Mouse (Mus musculus): ENCODE data around the gene Rftn1. TPM values are rescaled to one million over a fixed set of nuclear protein-coding genes. Genes with fewer than 3 reads are reported as not detected.

Rftn1 gene
- polyA plus RNA-seq, 1 experiment = 67.4 TPM

- H3K27me3 ChIP-seq (ENCODE audit: control insufficient read depth, insufficient read depth, low read length) = no peaks in the 10 kb centered on the region
- WGBS = 84% methylated on average over 11 of the region's 11 CpGs
- H3K36me3 ChIP-seq (ENCODE audit: control insufficient read depth, insufficient read depth, low read length) = peaks cover 16% of the 10 kb centered on the region
- H3K4me1 ChIP-seq (ENCODE audit: control insufficient read depth, insufficient read depth, insufficient read length) = no peaks in the 10 kb centered on the region
- TF ChIP-seq POLR2A (IDR thresholded peaks at IDR 0.05; ENCODE audit: low read depth, low read length) = no peak
- no peak for TF ChIP-seq CTCF (IDR thresholded peaks at IDR 0.05; ENCODE audit: extremely low read depth, insufficient read depth, insufficient read length, insufficient replicate concordance)
- no peak overlapping the region for H3K27ac ChIP-seq (ENCODE audit: insufficient read depth, low read length)
- no peak for DNase-seq (ENCODE audit: low read depth in 1 of 2, low spot score in 2 of 2)
- H3K4me3 ChIP-seq (ENCODE audit: extremely low read depth, insufficient read depth, insufficient read length) = no peak overlapping the region
Measured at GRCm38 (mm10) chr17:49992625-49993603, 197.6 kb downstream of the Rftn1 start.

DNA sequence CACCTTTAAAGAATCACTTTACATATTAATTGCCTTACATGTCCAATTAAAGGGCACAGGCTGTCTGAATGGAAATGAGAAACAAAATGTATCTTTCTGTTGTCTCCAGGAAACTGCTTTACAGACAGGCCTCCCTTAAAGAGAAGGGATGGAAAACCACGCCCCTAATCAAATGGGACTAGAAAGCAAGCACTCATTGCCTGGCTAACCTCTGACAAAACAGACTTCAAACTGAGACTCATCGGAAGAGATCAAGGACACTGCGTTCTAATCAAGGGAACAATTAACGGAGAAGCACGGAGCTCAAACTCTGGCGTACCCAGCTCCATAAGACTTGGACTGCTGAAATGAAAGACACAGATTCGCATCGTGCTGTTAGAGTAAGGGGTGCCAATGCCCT is 200.9 kb downstream of the Rftn1 start:
- H3K4me3 ChIP-seq (ENCODE audit: extremely low read depth, insufficient read depth, insufficient read length) = no peak overlapping the region
- H3K36me3 ChIP-seq (ENCODE audit: control insufficient read depth, insufficient read depth, low read length) = peaks cover 11% of the 10 kb centered on the region
- TF ChIP-seq CTCF (IDR thresholded peaks at IDR 0.05; ENCODE audit: extremely low read depth, insufficient read depth, insufficient read length, insufficient replicate concordance) (no peak), POLR2A (IDR thresholded peaks at IDR 0.05; ENCODE audit: low read depth, low read length) (no peak)
- no peaks in the 10 kb centered on the region for H3K27me3 ChIP-seq (ENCODE audit: control insufficient read depth, insufficient read depth, low read length)
- no peaks in the 10 kb centered on the region for H3K4me1 ChIP-seq (ENCODE audit: control insufficient read depth, insufficient read depth, insufficient read length)
- no peak for DNase-seq (ENCODE audit: low read depth in 1 of 2, low spot score in 2 of 2)
- H3K27ac ChIP-seq (ENCODE audit: insufficient read depth, low read length) = no peak overlapping the region
- 94% methylated on average over 8 of the region's 8 CpGs for WGBS

GRCm38 (mm10) chr17:49987095-49987494 is 203.4 kb downstream of the Rftn1 start:
- no peaks in the 10 kb centered on the region for H3K27me3 ChIP-seq (ENCODE audit: control insufficient read depth, insufficient read depth, low read length)
- no peak overlapping the region for H3K4me3 ChIP-seq (ENCODE audit: extremely low read depth, insufficient read depth, insufficient read length)
- 86% methylated on average over 6 of the region's 6 CpGs for WGBS
- no peak for TF ChIP-seq CTCF (IDR thresholded peaks at IDR 0.05; ENCODE audit: extremely low read depth, insufficient read depth, insufficient read length, insufficient replicate concordance)
- TF ChIP-seq POLR2A (IDR thresholded peaks at IDR 0.05; ENCODE audit: low read depth, low read length) = no peak
- H3K36me3 ChIP-seq (ENCODE audit: control insufficient read depth, insufficient read depth, low read length) = peaks cover 3% of the 10 kb centered on the region; the same call in 1 of the 2 replicates
- no peaks in the 10 kb centered on the region for H3K4me1 ChIP-seq (ENCODE audit: control insufficient read depth, insufficient read depth, insufficient read length)
- DNase-seq (ENCODE audit: low read depth in 1 of 2, low spot score in 2 of 2) = no peak
- no peak overlapping the region for H3K27ac ChIP-seq (ENCODE audit: insufficient read depth, low read length)

GRCm38 (mm10) chr17:49983478-49983877 is 207.0 kb downstream of the Rftn1 start:
- no peaks in the 10 kb centered on the region for H3K4me1 ChIP-seq (ENCODE audit: control insufficient read depth, insufficient read depth, insufficient read length)
- no peak for TF ChIP-seq POLR2A (IDR thresholded peaks at IDR 0.05; ENCODE audit: low read depth, low read length)
- no peak for TF ChIP-seq CTCF (IDR thresholded peaks at IDR 0.05; ENCODE audit: extremely low read depth, insufficient read depth, insufficient read length, insufficient replicate concordance)
- no peaks in the 10 kb centered on the region for H3K27me3 ChIP-seq (ENCODE audit: control insufficient read depth, insufficient read depth, low read length)

GRCm38 (mm10) chr17:49982611-49983390 is 207.7 kb downstream of the Rftn1 start:
- no peak for TF ChIP-seq CTCF (IDR thresholded peaks at IDR 0.05; ENCODE audit: extremely low read depth, insufficient read depth, insufficient read length, insufficient replicate concordance)
- TF ChIP-seq POLR2A (IDR thresholded peaks at IDR 0.05; ENCODE audit: low read depth, low read length) = no peak
- Histone ChIP-seq H3K4me3 (ENCODE audit: extremely low read depth, insufficient read depth, insufficient read length) (no peak overlapping the region), H3K27me3 (ENCODE audit: control insufficient read depth, insufficient read depth, low read length) (no peaks in the 10 kb centered on the region), H3K27ac (ENCODE audit: insufficient read depth, low read length) (no peak overlapping the region), H3K4me1 (ENCODE audit: control insufficient read depth, insufficient read depth, insufficient read length) (no peaks in the 10 kb centered on the region), H3K36me3 (ENCODE audit: control insufficient read depth, insufficient read depth, low read length) (peaks cover 1% of the 10 kb centered on the region; the same call in 1 of the 2 replicates)
- no peak for DNase-seq (ENCODE audit: low read depth in 1 of 2, low spot score in 2 of 2)
- WGBS = 68% methylated on average over 6 of the region's 6 CpGs

More at GRCm38 (mm10) chr17:49983478-49983877, 207.0 kb downstream of the Rftn1 start:
- WGBS = 90% methylated on average over 5 of the region's 5 CpGs
- DNase-seq (ENCODE audit: low read depth in 1 of 2, low spot score in 2 of 2) = no peak
- Histone ChIP-seq H3K36me3 (ENCODE audit: control insufficient read depth, insufficient read depth, low read length) (peaks cover 1% of the 10 kb centered on the region; the same call in 1 of the 2 replicates), H3K27ac (ENCODE audit: insufficient read depth, low read length) (no peak overlapping the region), H3K4me3 (ENCODE audit: extremely low read depth, insufficient read depth, insufficient read length) (no peak overlapping the region)

- H3K4me1 ChIP-seq (ENCODE audit: control insufficient read depth, insufficient read depth, insufficient read length) = no peaks in the 10 kb centered on the region
- DNase-seq (ENCODE audit: low read depth in 1 of 2, low spot score in 2 of 2) = no peak
- 94% methylated on average over 4 of the region's 4 CpGs for WGBS
- no peak overlapping the region for H3K27ac ChIP-seq (ENCODE audit: insufficient read depth, low read length)
- no peaks in the 10 kb centered on the region for H3K36me3 ChIP-seq (ENCODE audit: control insufficient read depth, insufficient read depth, low read length)
- no peak overlapping the region for H3K4me3 ChIP-seq (ENCODE audit: extremely low read depth, insufficient read depth, insufficient read length)
- H3K27me3 ChIP-seq (ENCODE audit: control insufficient read depth, insufficient read depth, low read length) = no peaks in the 10 kb centered on the region
- TF ChIP-seq CTCF (IDR thresholded peaks at IDR 0.05; ENCODE audit: extremely low read depth, insufficient read depth, insufficient read length, insufficient replicate concordance) (no peak), POLR2A (IDR thresholded peaks at IDR 0.05; ENCODE audit: low read depth, low read length) (no peak)
Measured at GRCm38 (mm10) chr17:49981591-49981990, 208.9 kb downstream of the Rftn1 start.

All from spleen, adult 2 months (tissue).